Mouse (Mus musculus): ENCODE measurements around the gene 1810030O07Rik. TPM values are rescaled to one million over a fixed set of nuclear protein-coding genes. Genes with fewer than 3 reads are reported as not detected.

The 1810030O07Rik gene
- polyA plus RNA-seq (2012; rRNA removed), result 27.7 and 29.2 TPM in 2 replicates

DNA sequence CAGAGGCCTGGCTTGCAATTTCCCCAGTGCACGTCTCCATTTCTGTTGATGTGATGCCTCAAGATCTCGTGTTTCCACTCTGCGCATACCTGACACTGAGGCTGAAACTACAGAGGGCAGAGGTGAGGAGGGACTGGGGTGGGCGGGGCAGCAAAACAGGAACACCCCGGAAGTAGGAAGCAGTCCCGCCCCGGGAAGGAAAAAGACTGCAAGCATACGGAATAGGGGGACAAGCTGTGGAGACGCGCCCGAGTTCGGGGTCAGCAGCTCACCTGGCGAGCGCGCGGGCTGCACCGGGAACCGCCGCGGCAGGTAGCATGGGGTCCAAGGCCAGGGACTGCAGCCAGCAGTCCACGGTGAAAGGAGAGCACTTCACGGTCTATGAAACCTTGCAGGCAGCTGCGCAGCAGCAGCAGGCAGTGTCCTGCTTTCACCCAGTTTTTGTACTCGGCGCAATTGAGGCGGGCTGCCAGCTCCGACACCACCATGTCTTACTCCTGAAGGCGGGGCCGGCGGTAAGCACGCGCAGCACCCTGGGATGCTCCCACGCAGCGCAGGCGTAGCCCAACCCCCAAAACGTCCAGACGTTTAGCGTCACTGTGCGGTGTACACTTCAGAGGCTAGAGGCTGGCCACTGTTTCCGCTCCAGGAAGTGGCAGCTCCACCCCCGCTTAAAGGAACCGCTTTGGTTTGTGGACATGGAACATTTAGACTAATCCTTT is at the start of gene 1810030O07Rik:
1810030O07Rik (minus strand) TSS at position 615 of the 722 bp plus-strand sequence.

Other genes starting within 250 kb of the 1810030O07Rik start
- gene Atp6ap2, start 85.9 kb downstream of the 1810030O07Rik start, polyA plus RNA-seq (2012; rRNA removed), result 86.0 and 96.9 TPM in 2 replicates
- gene Med14, start 88.4 kb upstream of the 1810030O07Rik start, polyA plus RNA-seq (2012; rRNA removed), result 31.2 and 32.6 TPM in 2 replicates

All from central nervous system, embryonic 18 days (tissue).